Mouse (Mus musculus): ENCODE measurements around the gene Glra3.

The Glra3 gene

DNA sequence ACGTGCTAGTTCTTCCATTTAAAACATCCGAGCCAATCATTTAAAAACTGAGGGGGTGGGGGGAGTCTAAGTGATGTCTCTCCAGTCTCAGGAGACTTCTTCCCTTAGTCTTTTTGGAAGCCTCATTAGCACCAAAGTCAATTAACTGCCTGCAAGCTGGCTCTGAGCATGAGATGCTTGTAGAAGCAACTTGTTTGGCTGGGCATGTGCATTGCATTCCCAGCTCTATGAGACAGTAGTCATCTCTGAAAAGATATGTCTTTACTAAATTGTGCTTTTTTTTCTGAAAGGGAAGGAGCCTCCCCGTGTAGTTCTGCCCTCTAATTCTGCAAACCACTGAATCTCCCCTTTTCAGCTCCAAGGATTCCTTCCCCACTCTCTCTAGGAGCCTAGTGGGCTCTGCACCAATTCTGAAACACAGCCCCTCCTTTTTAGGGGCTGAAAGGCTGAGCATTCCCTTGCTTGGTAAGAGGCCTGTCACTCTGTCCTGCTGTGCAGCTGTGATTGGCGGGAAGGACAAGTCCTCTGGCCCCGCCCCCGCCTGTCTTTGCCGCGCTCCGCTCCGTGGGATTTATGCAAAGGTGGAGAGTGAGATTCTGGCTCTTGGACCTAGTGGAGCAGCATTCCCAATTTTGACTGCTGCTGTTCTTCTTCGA is at the start of gene Glra3:
Gene Glra3, plus strand, starts transcription at position 591 of the 656 bp plus-strand sequence.
- no peak for DNase-seq (ENCODE audit: low read depth, low spot score)

DNA sequence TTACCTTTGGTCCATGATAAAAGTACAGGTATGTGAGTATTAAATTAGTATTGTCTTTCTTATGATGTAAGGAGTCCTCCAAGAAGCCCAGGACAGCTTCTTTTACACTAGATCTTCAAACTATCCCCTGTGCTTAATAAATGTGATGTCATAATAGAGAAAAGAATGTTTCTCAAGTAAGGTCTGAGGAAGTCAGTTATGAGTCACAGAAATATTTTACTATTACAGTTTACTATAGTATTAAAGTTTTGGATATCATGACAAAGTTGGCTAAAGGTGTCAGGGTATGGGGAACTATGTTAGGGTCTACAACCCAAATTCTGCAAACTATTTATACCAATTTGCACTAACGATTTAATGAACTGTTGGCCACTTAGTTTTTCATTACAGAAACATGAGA is 33.4 kb upstream of the Glra3 start, which contains the start of gene Adam29:
Gene Adam29, minus strand, starts transcription at position 101 of the 400 bp plus-strand sequence.
- DNase-seq (ENCODE audit: low read depth, low spot score): no peak

DNA sequence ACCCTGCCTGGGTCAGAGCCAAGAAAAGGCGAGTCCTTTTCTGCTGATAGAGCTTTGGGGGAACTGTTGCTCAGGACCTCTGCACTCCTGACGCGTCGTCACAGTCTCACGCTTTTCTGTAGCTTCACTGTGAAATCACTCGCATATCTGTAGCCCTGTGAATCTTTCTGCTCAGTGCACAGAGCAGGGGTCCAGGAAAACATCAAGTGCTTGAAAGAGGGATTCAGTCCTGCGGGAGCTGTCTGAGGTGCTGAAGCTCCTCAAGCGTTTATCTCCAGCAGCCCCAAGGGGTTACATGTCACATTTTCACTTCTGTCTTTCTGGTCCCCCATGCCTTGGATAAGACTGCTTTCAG is 243 bp downstream of the Glra3 start:
- DNase-seq (ENCODE audit: low read depth, low spot score): peak; percentile 85

DNA sequence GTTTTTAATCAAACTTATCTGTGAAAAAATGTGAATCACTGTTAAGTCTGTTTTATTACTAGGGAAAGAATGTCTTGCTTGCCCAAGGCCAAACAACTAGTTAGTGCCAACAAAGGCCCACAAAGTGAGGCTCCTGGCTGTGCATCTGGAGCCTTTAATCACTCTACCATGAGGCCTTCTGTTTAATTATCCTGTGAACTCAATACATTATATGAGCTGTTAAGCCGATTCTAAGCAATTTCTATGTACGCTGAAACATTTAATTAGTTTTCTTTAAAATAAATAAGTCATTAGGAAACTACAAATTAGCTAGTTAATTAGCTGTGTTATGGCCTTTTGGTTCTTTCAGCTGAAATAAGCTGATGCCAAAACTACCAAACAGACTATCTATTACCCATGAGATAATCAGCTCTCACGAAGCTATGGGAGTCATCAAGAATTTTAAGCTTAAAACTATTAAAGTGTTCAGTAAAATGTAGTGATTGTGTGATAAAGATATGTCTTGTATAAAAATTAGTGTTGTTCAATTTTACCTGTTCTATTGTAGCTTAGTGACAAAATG is 24.6 kb downstream of the Glra3 start:
- DNase-seq (ENCODE audit: low read depth, low spot score): peak; percentile 18

DNA sequence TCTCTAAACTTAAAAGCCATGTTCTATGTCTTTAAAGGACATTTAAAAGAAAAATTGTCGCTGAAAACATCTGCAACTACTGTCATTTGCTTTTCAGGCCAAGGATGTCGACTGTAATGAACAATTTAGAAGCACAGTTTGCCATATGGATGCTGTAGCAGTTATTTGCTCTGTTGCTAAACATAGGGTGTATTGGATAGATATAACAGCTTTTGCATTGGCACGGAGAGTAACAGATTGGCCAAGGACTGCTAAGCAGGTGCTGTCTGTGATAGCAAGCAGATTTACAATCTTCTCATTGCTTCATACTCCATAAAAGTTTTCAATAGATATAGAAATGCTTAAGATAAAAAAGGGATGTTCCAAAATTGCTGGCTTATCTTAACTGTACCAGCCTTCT is 57.6 kb downstream of the Glra3 start:
- DNase-seq (ENCODE audit: low read depth, low spot score): no peak

DNA sequence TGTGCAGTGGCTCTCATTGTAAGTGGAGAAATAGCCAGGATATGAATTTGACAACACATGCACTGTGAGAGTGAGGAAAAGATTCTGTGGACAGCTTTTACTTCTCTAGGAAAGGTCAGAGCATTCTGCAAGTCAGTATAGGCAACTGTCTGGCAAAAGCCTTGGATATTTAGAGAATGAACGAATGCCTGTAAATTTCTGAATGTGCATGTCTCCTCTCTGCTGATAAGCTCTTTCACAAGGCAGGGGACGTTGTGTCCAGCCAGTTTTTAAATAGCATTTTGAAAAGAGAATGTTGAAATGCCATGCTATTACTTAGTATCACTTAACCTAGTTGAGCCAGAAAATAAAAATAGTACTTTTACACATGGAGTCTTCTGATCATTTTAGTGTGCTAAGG is 114.1 kb downstream of the Glra3 start:
- no peak for DNase-seq (ENCODE audit: low read depth, low spot score)

DNA sequence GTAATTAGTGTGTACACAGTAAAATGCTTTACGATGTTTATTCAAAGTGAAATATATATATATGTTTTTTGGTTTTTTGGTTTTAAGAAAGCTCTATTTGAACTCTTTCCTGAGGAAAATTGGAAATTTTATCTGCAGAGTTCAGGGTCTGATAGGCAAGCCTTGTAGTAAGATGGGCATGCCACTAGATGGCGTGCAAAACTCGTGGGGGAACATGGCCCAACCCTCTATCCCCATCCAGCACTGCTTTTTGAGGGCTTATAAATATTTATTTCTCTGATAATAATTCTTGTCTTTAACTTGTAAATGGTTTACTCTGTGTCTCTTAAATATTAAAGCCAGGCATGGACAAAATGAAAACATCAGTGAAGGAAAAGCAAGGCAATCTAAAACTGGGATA is 122.8 kb downstream of the Glra3 start:
- DNase-seq (ENCODE audit: low read depth, low spot score): peak; percentile 26

DNA sequence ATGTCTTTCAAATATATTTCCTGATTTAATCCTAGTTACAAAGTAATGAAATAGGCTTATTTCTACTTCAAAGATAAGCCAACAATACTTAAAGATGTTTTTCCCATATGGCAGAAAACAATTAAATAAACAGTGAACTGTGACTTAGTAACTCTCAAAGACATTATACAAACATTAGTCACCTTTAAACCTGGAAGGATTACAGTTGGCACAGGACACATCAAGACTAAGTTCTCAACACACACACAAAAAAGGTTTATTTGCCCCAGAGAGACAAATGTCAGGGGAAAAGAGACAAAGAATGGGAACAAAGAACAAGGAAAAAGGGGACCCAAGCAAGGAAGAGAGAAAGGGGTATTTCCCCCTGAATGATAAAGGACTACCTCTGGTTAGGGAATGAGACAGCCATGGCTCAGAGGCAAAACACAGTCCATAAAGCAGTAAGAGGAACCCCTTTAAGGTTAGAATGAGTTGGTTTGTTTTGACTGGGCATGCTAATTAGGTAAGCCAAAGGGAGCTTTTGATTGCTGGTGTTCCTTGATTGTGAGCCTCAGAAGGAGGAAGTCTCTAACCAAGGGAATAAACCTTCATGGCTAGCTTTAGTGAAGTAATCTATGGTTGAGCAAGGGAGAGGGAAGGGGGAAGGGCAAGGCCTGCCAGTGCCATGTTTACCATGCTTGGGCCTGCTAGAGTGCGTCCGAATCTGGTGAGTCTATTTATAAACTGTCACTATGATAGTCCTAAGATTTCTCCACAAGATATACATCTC is 130.4 kb downstream of the Glra3 start:
- no peak for DNase-seq (ENCODE audit: low read depth, low spot score)

DNA sequence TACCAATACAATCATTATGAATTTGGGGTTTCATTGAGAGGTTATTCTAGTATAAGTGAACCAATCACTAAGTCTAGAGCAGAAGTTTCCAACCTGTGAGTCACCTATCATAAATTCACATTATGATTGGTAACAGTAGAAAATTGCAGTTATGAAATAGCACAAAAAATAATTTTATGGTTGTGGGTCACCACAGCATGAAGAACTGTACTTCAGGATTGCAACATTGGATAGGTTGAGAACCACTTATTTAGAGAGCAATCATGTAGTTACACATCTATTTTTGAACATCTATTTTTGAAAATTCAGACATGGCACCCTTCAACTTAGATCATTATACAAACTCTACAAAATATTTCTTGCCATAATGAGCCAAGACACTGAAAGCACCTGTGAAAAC is 143.4 kb downstream of the Glra3 start:
- no peak for DNase-seq (ENCODE audit: low read depth, low spot score)

DNA sequence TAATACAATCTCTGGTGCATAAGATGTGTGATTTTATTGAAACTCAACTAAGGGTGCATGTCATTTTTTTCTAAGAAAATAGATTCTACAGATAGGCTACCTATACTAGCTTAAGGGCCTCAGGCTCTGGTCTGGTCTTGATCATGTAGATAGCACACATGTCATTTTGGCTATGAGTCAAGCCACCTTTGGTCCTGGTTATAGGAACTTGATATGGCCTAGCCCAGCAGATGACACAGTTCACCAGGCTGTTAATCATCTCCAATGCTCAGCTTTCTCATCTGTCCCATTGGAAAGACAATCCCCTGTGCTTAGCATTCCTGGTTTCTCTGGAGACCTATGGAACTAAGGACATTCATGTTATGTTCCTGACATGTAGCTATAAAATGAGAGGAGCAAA is 154.1 kb downstream of the Glra3 start:
- no peak for DNase-seq (ENCODE audit: low read depth, low spot score)

DNA sequence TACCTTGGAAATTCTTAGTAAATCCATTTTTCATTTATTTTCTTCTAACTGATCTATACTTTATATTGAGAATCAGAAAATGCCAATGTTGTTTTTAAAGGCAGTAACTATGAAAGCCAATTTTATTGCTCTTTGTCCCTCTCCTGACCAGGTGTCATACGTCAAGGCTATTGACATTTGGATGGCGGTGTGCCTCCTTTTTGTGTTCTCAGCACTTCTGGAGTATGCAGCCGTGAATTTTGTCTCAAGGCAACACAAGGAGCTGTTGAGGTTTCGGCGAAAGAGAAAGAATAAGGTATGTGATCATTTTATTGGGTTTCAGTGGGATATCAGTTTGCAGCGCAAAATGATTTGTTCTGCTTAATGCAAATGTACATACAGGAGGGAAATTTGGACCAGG is 170.0 kb downstream of the Glra3 start:
- no peak for DNase-seq (ENCODE audit: low read depth, low spot score)

DNA sequence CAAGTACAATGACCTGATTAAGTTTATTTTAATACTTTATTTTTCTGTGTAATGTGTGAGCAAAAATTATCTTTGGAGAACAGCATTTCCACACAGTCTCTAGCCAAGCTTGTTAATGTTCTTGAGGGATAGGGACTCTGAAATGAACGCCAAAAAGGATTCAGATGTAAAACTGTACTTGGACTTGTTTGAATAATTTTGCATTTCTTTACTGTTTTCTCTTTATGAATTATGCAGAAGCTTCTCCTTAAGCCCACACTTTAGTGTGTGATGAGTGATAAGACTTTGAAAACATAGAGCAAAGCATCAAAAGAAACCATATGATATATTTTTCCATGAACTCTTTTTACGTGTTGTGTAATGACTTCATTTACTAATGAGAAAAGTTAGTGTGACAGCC is 189.1 kb downstream of the Glra3 start:
- DNase-seq (ENCODE audit: low read depth, low spot score): no peak

DNA sequence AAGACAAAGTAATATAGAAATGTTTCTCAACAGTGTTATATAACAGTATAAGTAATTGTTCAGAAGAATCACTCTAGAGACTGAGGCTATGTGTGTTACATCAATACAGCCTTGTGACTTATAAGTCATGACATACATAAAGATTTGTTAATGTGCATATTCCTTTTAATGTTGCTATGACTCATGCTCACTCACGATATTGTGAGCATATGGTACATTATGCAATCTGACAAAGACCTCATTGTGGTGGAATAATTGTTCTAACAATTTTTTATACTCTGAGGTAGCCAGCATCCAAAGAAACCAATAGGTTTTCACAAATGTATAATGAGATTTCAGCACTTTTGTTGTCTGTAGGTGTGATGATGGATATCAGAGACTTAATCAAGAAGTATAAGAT is 210.4 kb downstream of the Glra3 start:
- DNase-seq (ENCODE audit: low read depth, low spot score): no peak

DNA sequence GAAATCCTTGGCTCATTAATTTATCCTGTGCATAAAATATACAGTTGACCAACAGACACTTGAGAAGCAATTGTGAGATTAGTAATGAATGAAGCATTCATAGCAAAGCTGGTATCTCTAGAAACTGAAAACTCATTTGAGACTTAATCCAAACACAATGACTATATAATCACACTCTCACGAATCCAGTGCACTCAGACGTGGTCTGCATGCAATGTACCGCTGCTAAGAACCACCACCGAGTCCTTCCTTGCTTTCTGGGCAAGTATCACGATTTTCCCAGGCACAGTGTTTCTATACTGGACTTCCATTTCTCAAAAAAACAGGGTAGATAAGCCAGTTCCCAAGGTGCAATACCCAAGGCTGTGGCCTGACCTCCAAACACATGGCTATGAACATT is 211.3 kb downstream of the Glra3 start:
- DNase-seq (ENCODE audit: low read depth, low spot score): no peak

DNA sequence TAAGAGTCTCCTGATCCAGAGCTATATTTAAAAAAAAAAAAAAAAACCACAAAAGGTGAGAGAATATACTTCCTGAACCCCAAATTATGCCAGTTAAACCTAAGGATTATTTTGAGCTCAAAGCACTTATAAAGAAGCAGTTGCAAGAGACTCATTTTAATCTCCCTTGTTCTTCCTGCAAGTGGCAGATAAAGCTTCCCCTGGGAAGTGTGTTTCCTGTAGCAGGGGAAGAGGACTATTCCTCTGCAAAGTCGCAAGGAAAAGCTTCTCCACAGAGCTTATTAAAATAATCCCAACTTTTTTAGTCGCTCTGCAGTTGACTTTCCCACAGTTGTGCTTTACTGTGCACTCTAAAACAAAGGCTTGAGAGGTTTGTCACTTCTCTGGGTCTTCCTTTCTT is 218.7 kb downstream of the Glra3 start:
- no peak for DNase-seq (ENCODE audit: low read depth, low spot score)

All from forelimb bud, embryonic 11.5 days (tissue).